Mouse (Mus musculus) intestine, postnatal 0 days (tissue): ENCODE results near the gene Zfp493. TPM values are rescaled to one million over a fixed set of nuclear protein-coding genes. Genes with fewer than 3 reads are reported as not detected.
A peak's percentile ranks its signal among the peaks of the same experiment; 100 is the strongest.
"Not testable (repeated sequence)": the region's sequence is repeated elsewhere in the genome, so short reads cannot be mapped to it uniquely, and the experiment has no call there.

ENCODE experiments used
- ATAC-seq: fragments of 200-750 bp; cut with Nextera tagmentation; 2 replicates; pipeline ENCODE4 v1.8.0; 2017; ENCODE audit warnings: mild to moderate bottlenecking, moderate TSS enrichment, moderate library complexity
- H3K27ac ChIP-seq: fragments of 300-500 bp; sonication (generic); 2 replicates; pipeline ENCODE4 v1.5.1; 2014; ENCODE audit warnings: mild to moderate bottlenecking, low read depth, low read length, moderate library complexity
- H3K27me3 ChIP-seq: fragments of 300-500 bp; sonication (generic); replicated peaks from 2 replicates; pipeline ENCODE4 v1.6.1; 2014; ENCODE audit warnings: low read length, mixed read lengths; ENCODE audit not compliant: control insufficient read depth, insufficient read depth
- H3K36me3 ChIP-seq: fragments of 300-500 bp; sonication (generic); 2 replicates; pipeline ENCODE4 v1.6.1; 2014; ENCODE audit warnings: mild to moderate bottlenecking, moderate library complexity; ENCODE audit not compliant: control insufficient read depth, insufficient read depth
- H3K4me1 ChIP-seq: fragments of 300-500 bp; sonication (generic); replicated peaks from 2 replicates; pipeline ENCODE4 v1.6.1; 2014; ENCODE audit warnings: antibody characterized with exemption, low read length, mixed read lengths; ENCODE audit not compliant: control insufficient read depth, insufficient read depth
- H3K4me2 ChIP-seq: fragments of 300-500 bp; sonication (generic); replicated peaks from 2 replicates; pipeline ENCODE4 v1.6.1; 2014; ENCODE audit warnings: low read depth, mild to moderate bottlenecking, moderate library complexity
- H3K4me3 ChIP-seq: fragments of 300-500 bp; sonication (generic); 2 replicates; pipeline ENCODE4 v1.5.1; 2014; ENCODE audit warnings: low read depth, low read length
- H3K9ac ChIP-seq: fragments of 300-500 bp; sonication (generic); 2 replicates; pipeline ENCODE4 v1.6.1; 2014; ENCODE audit warnings: mild to moderate bottlenecking, low read depth, low read length
- H3K9me3 ChIP-seq: fragments of 300-500 bp; sonication (generic); 2 replicates; pipeline ENCODE4 v1.6.1; 2016; ENCODE audit warnings: mixed run types; ENCODE audit not compliant: control insufficient read depth
- CTCF ChIP-seq: sonication (generic); IDR thresholded peaks from 2 replicates; pipeline ENCODE4 v1.5.1; 2016; ENCODE audit warnings: low read depth, mild to moderate bottlenecking, control low read depth, antibody characterized with exemption, moderate library complexity
- WGBS: fragments of 180-500 bp; shearing (Covaris S2); extraction: QIAGEN DNeasy Blood & Tissue Kit; methylation state at CpG from one replicate; pipeline ENCODE4 v1.1.7; 2014; 5-methylcytosine and 5-hydroxymethylcytosine counted together
- polyA plus RNA-seq: library from polyadenylated mRNA; unstranded; fragments of >200 nt; fragmentation: Nextera tagmentation; extraction: Ambion mirVana; gene quantifications from 2 replicates; pipeline ENCODE4 v1.2.1, GENCODE M21; 2015

Gene Zfp493
- 0.50 and 0.70 TPM in 2 replicates for polyA plus RNA-seq

DNA sequence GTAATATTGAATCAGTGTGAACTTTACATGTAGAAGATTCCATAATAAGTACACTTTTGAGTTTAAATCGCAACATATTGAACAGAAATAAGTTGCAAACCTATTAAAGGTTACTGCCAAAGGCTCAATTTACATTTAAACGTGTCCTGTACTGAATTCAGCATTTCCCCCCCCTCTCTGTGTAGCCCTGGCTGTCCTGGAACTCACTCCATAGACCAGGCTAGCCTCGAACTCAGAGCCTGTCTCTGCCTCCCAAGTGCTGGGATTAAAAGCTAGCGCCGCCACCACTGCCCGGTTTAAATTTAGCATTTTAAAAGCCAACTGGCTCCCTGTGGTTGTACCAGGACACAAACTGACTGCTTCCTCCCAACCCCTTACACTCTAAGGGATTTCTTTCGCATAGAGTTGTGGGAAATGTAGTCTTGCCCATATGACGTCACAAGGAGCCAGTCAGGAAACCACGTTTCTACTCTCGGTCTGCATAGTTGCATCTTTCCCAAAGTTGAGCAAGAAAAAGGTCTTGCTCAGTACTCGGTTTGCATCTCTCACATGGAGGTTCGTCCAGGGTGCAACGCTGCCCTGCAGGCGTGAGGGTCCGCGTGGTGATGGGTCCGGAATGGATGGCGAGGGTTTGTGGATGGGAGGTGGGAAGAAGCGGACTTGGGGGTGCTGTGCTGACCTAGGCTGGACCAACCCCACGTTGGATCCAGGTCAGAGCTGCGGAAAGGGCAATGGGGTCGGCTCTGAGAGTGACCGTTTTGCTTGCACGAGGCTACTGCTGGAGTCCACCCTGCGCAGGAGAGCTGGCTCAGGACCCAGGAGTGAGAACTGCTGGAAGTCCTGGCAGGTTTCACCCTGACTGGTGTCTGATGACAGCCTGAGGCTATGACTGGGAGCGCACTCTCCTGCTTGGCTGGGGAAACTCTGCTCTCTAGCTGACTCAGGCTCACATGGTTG lies at the start of gene Zfp493:
TSS of gene Zfp493 (plus strand) at position 429 of the 957 bp plus-strand sequence.
- peak within 1 kb of the TSS; percentile 66 for H3K4me3 ChIP-seq
- H3K4me1 ChIP-seq, result no peaks in the 10 kb centered on the region
- no peaks in the 10 kb centered on the region for H3K9me3 ChIP-seq
- H3K36me3 ChIP-seq, result no peaks in the 10 kb centered on the region
- no peak within 1 kb of the TSS for H3K27ac ChIP-seq
- no peaks in the 10 kb centered on the region for H3K27me3 ChIP-seq
- peak within 1 kb of the TSS; percentile 89 for H3K4me2 ChIP-seq
- 8% methylated on average over 26 of the region's 26 CpGs for WGBS
- no peak for TF ChIP-seq CTCF
- peak; percentile 96 for ATAC-seq
- peak within 1 kb of the TSS; percentile 41; the same call in 1 of the 2 replicates for H3K9ac ChIP-seq

- ATAC-seq, H3K9me3 ChIP-seq, H3K4me3 ChIP-seq, H3K9ac ChIP-seq, H3K27me3 ChIP-seq, H3K36me3 ChIP-seq, H3K4me2 ChIP-seq, H3K27ac ChIP-seq, H3K4me1 ChIP-seq: not testable (repeated sequence)
- WGBS, result 94% methylated on average over 9 of the region's 9 CpGs
These were observed 45.1 kb upstream of the Zfp493 start for GRCm38 (mm10) chr13:67734391-67734790.

- Histone ChIP-seq H3K4me3 (no peak overlapping the region), H3K9ac (no peak overlapping the region), H3K27ac (no peak overlapping the region), H3K27me3 (no peaks in the 10 kb centered on the region), H3K36me3 (peaks cover 1% of the 10 kb centered on the region; the same call in 1 of the 2 replicates), H3K4me2 (no peak overlapping the region), H3K4me1 (no peaks in the 10 kb centered on the region), H3K9me3 (0 out of 2 replicates have a peak, but pooled peaks cover 3% of the 10 kb centered on the region)
- 87% methylated on average over 3 of the region's 3 CpGs for WGBS
- ATAC-seq, result no peak
- no peak for TF ChIP-seq CTCF
These were observed 36.6 kb upstream of the Zfp493 start for GRCm38 (mm10) chr13:67742941-67743340.

DNA sequence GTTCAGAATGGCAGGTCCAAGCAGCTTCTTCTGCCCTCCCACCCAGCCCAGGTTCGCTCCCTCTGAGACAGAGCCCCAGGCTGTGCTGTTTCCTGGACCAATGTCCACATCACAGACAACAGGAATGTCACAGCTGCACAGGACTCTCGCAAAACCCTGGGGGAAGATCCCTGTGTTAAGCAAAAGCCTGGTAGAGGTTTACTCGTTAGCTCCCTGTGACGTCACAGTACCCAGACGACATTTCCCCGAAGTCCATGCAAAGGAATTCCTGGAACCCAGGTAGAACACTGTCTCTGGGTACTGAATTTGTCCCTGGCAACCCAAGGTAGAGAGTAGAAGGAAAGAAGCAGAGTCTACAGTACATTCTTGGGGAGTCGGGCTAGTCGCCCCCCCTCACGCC lies 35.6 kb upstream of the Zfp493 start:
- Histone ChIP-seq H3K9ac (no peak overlapping the region), H3K4me1 (no peaks in the 10 kb centered on the region), H3K36me3 (peaks cover 9% of the 10 kb centered on the region; the same call in 1 of the 2 replicates), H3K27ac (no peak overlapping the region), H3K4me2 (no peak overlapping the region), H3K27me3 (no peaks in the 10 kb centered on the region), H3K4me3 (no peak overlapping the region), H3K9me3 (0 out of 2 replicates have a peak, but pooled peaks cover 7% of the 10 kb centered on the region)
- no peak for TF ChIP-seq CTCF
- no peak for ATAC-seq
- 88% methylated on average over 9 of the region's 9 CpGs for WGBS

DNA sequence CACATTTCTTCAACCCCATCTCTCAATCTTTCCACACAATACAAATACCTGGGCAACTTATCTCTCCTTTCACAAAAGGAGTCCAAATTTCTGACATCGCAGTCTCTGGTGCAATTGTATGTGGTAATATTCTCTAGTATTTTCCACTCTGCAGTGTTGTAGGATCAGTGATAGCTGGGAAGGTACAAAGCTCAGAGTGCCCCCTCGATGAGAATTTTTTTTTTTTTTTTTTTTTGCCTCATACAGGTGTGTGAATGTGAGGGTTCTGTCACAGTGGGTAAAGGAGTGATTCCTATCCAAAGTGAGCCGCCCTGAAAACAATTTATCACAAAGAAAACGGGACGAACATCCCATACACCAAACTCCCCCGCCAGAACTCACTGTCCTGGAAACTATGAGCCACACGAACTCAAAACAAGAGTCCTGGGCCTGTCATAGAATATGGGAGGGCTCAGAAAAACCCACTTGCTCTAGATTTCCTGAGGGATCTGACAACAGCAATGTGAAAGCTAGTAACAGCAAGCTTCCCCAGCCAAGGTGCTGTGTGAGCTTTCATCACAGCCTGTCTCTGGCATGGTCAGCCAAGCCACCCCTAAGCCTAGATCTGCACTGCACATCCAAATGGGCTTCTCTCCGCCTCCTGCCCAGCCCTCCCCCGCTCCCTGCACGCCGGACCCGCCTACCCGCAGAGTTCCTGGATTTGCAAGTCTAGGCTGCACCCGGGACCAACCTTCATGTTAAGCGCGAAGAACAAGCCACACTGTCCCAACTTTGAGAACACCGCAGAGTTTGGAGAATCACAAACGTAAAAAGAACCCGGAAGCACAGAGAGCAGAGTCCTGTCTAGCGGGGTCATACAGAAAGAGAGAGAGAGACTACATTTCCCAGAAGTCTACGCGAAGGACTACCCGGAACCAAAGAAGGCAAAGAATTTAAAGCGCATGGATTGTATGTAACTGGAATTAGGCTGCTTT lies 24.9 kb upstream of the Zfp493 start, which contains the start of gene Zfp85:
TSS of gene Zfp85 (minus strand) at position 896 of the 974 bp plus-strand sequence.
- peak; percentile 90 for ATAC-seq
- no peak for TF ChIP-seq CTCF
- 6% methylated on average over 24 of the region's 24 CpGs for WGBS
- Histone ChIP-seq H3K4me2 (peak within 1 kb of the TSS; percentile 74), H3K9ac (peak within 1 kb of the TSS; percentile 53), H3K27ac (peak within 1 kb of the TSS; percentile 68; the same call in 1 of the 2 replicates), H3K9me3 (no peaks in the 10 kb centered on the region), H3K4me1 (no peaks in the 10 kb centered on the region), H3K4me3 (peak within 1 kb of the TSS; percentile 72), H3K27me3 (no peaks in the 10 kb centered on the region), H3K36me3 (no peaks in the 10 kb centered on the region)

- no peak for TF ChIP-seq CTCF
- Histone ChIP-seq H3K4me2 (no peak overlapping the region), H3K27me3 (no peaks in the 10 kb centered on the region), H3K4me1 (no peaks in the 10 kb centered on the region), H3K9me3 (no peaks in the 10 kb centered on the region), H3K36me3 (no peaks in the 10 kb centered on the region), H3K4me3 (no peak overlapping the region; the same call in 1 of the 2 replicates), H3K9ac (no peak overlapping the region), H3K27ac (no peak overlapping the region)
- WGBS, result 74% methylated on average over 6 of the region's 6 CpGs
- ATAC-seq, result no peak
These were observed 23.7 kb upstream of the Zfp493 start for GRCm38 (mm10) chr13:67755761-67756160.
